Mouse (Mus musculus) heart, adult 2 months (tissue): ENCODE measurements around the gene Slc48a1.

Source experiments
- EP300 ChIP-seq: fragments of 200-500 bp; IDR thresholded peaks from 2 replicates; pipeline ENCODE4 v1.6.1; 2011; ENCODE audit warnings: low read depth, low read length, control low read depth; ENCODE audit not compliant: insufficient read depth
- POLR2A ChIP-seq: fragments of 200-500 bp; IDR thresholded peaks from 2 replicates; pipeline ENCODE4 v1.6.1; 2011; ENCODE audit warnings: mild to moderate bottlenecking, low read depth, low read length, control low read depth; ENCODE audit not compliant: insufficient read depth

DNA sequence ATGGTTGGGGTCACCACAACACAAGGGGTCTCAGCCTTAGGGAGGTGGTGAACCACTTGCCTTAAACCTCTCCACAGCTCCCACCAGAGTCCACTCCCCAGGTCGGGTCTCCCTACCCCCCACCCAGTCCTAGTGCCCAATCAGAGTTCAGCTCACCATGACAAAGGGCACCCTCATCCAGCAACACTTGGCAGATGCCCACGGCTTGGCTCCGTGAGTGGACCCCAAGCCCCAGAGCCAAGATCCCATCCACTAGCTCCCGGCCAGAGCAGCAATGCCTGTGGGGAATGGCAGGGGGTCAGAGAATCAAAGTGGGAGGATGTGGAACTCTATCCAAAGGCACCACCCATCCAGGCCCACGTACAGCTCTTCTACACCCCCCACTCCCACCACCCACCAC is 17.4 kb upstream of the Slc48a1 start:
- no peak for TF ChIP-seq POLR2A
- no peak for TF ChIP-seq EP300
